Comparison of ENCODE assay signal across 8 mouse cellular contexts in the genomic region with DNA sequence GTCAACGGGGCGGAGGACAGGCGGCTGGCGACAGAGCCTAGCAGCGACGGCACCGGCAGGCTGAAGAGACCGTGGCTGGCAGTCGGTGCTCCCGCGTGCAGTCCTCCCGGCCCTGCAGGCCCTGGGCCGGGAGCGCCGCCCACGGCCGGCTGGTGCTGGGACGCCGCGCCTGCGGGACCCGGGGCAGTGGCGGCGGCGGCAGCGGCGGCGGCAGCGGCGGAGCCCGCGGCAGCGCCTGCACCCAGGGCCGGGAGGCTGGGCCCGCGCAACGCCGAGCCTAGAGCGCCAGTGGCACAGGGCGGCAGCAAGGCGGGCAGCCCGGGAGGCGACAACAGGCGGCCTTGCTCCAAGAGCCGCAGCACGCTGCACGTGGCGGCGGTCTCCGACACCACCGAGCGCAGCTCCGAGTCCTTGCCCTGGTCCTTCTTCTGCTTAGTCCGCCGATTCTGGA. TPM values are rescaled to one million over a fixed set of nuclear protein-coding genes. Genes with fewer than 3 reads are reported as not detected.
A peak's percentile ranks its signal among the peaks of the same experiment; 100 is the strongest.
DNase-seq lines count a peak whose midpoint lies in the region; ATAC-seq and TF ChIP-seq lines count a peak whose summit lies in the region.

No protein-coding gene starts in this region.

- peaks cover 91% of the 10 kb centered on the region for H3K27me3 ChIP-seq in hindbrain, embryonic 15.5 days
- H3K27me3 ChIP-seq in lung, postnatal 0 days (replicated peaks; ENCODE audit: insufficient read depth, low read length): peaks cover 91% of the 10 kb centered on the region

- peak; percentile 28 to 71 for DNase-seq in adrenal gland, adult (ENCODE audit: inconsistent age in 2 of 2, low spot score in 1 of 2)
- DNase-seq in adrenal gland, adult 8-10 months: no peak
- DNase-seq in right cerebral cortex, postnatal 25 days: peak; percentile 39
- no peak for DNase-seq in right cerebral cortex, postnatal 10 days (ENCODE audit: low spot score in 2 of 2)
- no peak for DNase-seq in lung, postnatal 0 days (ENCODE audit: low spot score)
- peak; percentile 42 for DNase-seq in testis, postnatal 10 days (ENCODE audit: low spot score)
- DNase-seq in frontal cortex, postnatal 10 days (ENCODE audit: low spot score in 2 of 2): no peak

- peak overlapping the region; percentile 64 for H3K4me2 ChIP-seq in hindbrain, embryonic 15.5 days
- H3K4me2 ChIP-seq in lung, postnatal 0 days (replicated peaks; ENCODE audit: low read depth, low read length): peak overlapping the region; percentile 60

- H3K4me1 ChIP-seq in hindbrain, embryonic 15.5 days (replicated peaks): peaks cover 25% of the 10 kb centered on the region
- 0 out of 2 replicates have a peak, but pooled peaks cover 6% of the 10 kb centered on the region for H3K4me1 ChIP-seq in lung, postnatal 0 days (ENCODE audit: insufficient read depth, low read depth, low read length)

- H3K36me3 ChIP-seq in hindbrain, embryonic 15.5 days: no peaks in the 10 kb centered on the region
- H3K36me3 ChIP-seq in lung, postnatal 0 days (ENCODE audit: insufficient read depth, low read length): no peaks in the 10 kb centered on the region

- under 1% methylated on average over 54 of the region's 55 CpGs for WGBS in hindbrain, embryonic 15.5 days
- WGBS in lung, postnatal 0 days: under 1% methylated on average over 43 of the region's 55 CpGs

- no peak for TF ChIP-seq EP300 in lung, postnatal 0 days (IDR thresholded peaks at IDR 0.05)

- no peak for TF ChIP-seq CTCF in lung, postnatal 0 days (IDR thresholded peaks at IDR 0.05)

- H3K4me3 ChIP-seq in hindbrain, embryonic 15.5 days: peak overlapping the region; percentile 32
- peak overlapping the region; percentile 37 for H3K4me3 ChIP-seq in lung, postnatal 0 days (ENCODE audit: low read depth, low read length)

- peak; percentile 51 for ATAC-seq in hindbrain, embryonic 15.5 days (ENCODE audit: low FRiP score, low read depth)
- peak; percentile 56 for ATAC-seq in lung, postnatal 0 days

- no peak overlapping the region for H3K27ac ChIP-seq in hindbrain, embryonic 15.5 days (replicated peaks)
- no peak overlapping the region for H3K27ac ChIP-seq in lung, postnatal 0 days (ENCODE audit: low read length)

- H3K9me3 ChIP-seq in hindbrain, embryonic 15.5 days: no peaks in the 10 kb centered on the region
- H3K9me3 ChIP-seq in lung, postnatal 0 days (ENCODE audit: low read length): no peaks in the 10 kb centered on the region

- H3K9ac ChIP-seq in hindbrain, embryonic 15.5 days: 0 out of 2 replicates have a peak overlapping the region, but pooled peaks have one; percentile 17
- H3K9ac ChIP-seq in lung, postnatal 0 days (replicated peaks; ENCODE audit: low read depth): no peak overlapping the region

RNA-seq across cellular contexts. Expression of gene Vax1, which starts 3.5 kb away (rescaled TPM):
- not detected for total RNA-seq in adrenal gland, adult 8-10 months (2022)
- 0.14 TPM in 1 of 2 replicates, not detected in the other for polyA plus RNA-seq in hindbrain, embryonic 15.5 days (2015; fragmentation: Nextera tagmentation; extraction: Ambion mirVana)
- not detected in 2 replicates for polyA plus RNA-seq in lung, postnatal 0 days (2015; fragmentation: Nextera tagmentation; extraction: Ambion mirVana)

RNA-seq across cellular contexts. Expression of gene Kcnk18, which starts 52.7 kb away (rescaled TPM):
- total RNA-seq in adrenal gland, adult 8-10 months (2022): not detected
- 0.04 and 0.10 TPM in 2 replicates for polyA plus RNA-seq in hindbrain, embryonic 15.5 days (2015; fragmentation: Nextera tagmentation; extraction: Ambion mirVana)
- not detected in 2 replicates for polyA plus RNA-seq in lung, postnatal 0 days (2015; fragmentation: Nextera tagmentation; extraction: Ambion mirVana)

Comparison
In these comparisons a context has a peak if more than half of its experiments do, and no peak if none do; other contexts are left out.
1. DNase-seq: peak in adrenal gland, adult (2 of 2), right cerebral cortex, postnatal 25 days (single experiment) and testis, postnatal 10 days (single experiment); none in adrenal gland, adult 8-10 months (single experiment), right cerebral cortex, postnatal 10 days (0 of 2), lung, postnatal 0 days (single experiment) and frontal cortex, postnatal 10 days (0 of 2).